Mouse (Mus musculus) kidney, adult 2 months (tissue): ENCODE measurements at regions not wholly inside any gene's neighbourhood (a gene's known extent, or its start where the extent isn't known, plus 50 kb on each side); places are given as distances from the start of the nearest gene placed in this dataset.

Source experiments
- CTCF ChIP-seq: fragments of 200-500 bp; conservative IDR thresholded peaks from 2 replicates; pipeline ENCODE4 v1.5.1; 2011; ENCODE audit warnings: low read depth, mild to moderate bottlenecking, control low read depth, low read length, moderate library complexity, mixed read lengths; ENCODE audit not compliant: insufficient read depth, insufficient read length
- POLR2A ChIP-seq: fragments of 200-500 bp; IDR thresholded peaks from one replicate; pipeline ENCODE4 v1.6.1; 2011; ENCODE audit warnings: low read depth, low read length, control low read depth

GRCm38 (mm10) chr7:129964192-129964591, 372.5 kb downstream of the Wdr11 start:
- TF ChIP-seq CTCF: no peak
- TF ChIP-seq POLR2A: no peak
